Mouse (Mus musculus): ENCODE measurements around the gene Lsm14b.

DNA sequence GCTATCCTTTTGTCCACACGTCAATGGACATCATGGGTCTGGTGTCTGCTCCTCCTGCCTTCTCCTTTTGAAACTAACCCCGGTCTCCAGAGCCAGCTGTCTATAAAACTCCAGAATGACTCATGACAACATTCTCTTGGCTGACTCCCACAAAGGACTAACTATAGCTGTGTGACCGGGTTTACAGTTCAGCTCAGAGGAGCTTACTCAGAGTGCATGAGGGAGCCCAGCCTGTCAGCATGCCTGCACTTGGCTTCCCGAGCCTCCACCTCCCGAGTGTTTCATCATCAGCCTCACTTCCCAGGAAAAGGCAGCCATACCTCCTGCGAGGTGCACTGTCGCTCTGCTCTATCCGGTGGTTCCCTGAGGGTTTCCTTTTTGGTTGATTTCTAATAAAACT, 45.0 kb upstream of the Lsm14b start:
- TF ChIP-seq NANOG (IDR thresholded peaks at IDR 0.05; ENCODE audit: borderline replicate concordance, low read length) (no peak), CTCF (conservative IDR thresholded peaks at IDR 0.05; ENCODE audit: low read length) (no peak)

All from E14TG2a.4 (cell line).